Mouse (Mus musculus) CD4-positive helper T cell, adult 2 months (primary cell): ENCODE measurements at regions not wholly inside any gene's neighbourhood (a gene's known extent, or its start where the extent isn't known, plus 50 kb on each side); places are given as distances from the start of the nearest gene placed in this dataset.
A peak's percentile ranks its signal among the peaks of the same experiment; 100 is the strongest.

ENCODE experiments used
- DNase-seq: peaks from one replicate; pipeline ENCODE4 v3.0.0-alpha.2; 2012; ENCODE audit warnings: low read depth, missing footprints, low spot score

DNA sequence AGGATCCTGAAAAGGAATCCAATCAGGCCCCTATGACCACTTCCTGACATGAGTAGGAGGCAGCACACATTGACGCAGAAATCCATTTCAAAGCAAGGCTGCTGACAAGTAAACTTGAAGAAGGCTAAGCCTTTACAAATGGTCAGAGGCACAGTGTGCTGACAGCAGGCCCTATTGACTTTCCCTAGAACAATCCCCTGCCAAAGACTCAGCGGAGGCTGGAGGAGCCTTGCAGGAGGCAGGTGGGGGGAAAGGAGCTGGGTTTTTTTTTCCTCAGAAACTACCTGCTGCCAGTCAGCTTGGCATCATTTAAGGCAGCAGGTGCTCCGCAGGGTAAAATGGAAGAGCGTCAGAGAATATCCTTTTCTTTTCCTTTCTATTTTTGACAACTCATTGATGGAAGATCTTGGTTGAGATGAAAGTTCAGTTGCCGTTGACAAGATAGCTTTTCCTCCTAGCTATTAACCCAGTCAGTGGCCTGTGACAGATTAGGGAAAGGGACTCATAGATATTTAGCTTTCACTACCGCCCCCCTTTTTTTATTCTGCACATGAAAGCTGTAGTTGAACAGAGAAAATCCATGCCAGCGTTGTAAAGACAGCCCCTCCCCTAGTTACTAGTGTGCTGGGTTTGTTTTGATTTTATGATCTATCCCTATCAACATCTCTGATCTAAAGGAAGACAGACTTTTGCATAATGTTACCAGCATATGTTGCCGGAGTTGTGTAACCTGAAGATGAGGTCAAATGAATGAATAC, 210.6 kb downstream of the Csnka2ip start:
- peak; percentile 2 for DNase-seq

DNA sequence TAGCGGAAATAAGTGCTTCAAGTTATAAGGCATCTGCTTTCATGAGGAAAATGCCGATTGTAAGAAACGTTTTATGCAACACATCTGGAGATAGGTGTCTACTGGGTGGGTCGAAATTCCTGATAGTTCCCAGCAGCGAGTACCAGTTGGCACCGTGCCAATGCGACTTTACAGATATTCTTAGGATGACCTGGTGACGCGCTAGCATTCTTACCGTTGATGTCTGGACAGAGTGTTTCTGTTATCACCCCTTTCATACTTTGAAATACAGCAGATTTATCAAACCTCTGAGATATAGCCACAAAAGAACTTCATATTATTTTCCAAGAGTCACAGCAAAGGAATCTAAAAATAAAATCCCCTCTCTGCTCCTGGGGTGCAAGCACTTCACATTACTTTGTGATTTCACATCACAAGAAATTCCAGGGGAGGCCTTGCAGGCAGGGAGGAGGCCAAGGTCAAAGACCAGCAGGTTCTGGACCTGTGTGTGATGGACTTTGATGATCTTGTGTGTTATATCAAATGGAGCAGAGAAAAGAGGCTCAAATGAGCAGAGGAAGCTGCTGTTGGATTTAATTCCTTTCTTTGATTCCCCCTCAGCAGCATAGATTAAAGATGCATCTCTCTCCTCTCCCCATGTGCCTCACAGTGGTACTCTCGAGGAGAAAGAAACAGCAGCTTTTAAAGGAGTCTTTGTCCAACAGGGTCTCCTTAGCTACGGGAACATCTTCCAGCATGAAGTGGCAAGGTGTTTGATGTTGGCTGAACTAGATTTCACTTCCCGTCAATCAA, 233.4 kb downstream of the Csnka2ip start:
- no peak for DNase-seq

DNA sequence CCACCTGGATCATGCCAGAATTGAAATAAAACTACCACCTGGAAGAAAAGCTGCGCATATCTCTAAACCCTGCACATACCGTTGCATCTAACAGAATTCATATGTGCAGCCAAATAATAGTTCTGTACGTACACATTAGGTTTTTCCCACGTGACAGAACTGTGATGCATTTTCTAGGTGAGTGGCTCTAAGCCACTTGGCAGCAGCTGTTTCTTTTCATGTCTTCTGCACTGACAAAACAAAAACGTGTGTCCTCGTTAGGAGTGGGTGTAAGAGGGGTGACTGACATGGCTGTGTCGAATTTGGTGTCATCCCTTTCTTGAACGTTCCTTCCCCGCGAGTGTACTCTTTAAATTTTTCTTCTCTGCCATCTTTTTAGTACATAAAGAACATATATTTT, 254.3 kb downstream of the Csnka2ip start:
- no peak for DNase-seq

DNA sequence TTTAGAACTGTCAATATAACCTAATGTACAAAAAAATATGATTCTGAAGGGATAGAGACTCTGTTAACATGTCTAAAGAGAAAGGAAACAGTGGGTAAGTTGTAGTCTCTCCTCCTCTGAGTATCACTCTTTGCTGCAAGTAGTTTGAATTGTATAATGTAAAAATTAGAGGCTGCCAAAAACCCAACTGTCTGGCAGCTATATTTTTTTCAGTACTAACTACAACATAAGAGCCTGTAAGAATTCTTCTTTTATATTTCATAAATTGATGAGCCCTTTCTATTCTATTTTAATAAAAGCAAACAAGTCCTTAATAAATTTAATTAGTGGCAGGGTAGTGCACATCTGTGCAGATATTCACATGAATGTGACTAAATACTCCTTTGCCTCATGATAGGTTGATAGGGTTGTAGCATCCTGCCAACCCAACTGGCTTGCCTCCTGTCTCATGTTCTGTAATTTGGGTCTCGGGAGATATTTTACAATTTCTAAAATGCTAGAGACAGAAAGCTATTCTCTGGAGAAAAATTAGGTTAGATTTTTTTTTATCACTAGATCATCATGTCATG, 269.2 kb downstream of the Csnka2ip start:
- DNase-seq, result no peak

DNA sequence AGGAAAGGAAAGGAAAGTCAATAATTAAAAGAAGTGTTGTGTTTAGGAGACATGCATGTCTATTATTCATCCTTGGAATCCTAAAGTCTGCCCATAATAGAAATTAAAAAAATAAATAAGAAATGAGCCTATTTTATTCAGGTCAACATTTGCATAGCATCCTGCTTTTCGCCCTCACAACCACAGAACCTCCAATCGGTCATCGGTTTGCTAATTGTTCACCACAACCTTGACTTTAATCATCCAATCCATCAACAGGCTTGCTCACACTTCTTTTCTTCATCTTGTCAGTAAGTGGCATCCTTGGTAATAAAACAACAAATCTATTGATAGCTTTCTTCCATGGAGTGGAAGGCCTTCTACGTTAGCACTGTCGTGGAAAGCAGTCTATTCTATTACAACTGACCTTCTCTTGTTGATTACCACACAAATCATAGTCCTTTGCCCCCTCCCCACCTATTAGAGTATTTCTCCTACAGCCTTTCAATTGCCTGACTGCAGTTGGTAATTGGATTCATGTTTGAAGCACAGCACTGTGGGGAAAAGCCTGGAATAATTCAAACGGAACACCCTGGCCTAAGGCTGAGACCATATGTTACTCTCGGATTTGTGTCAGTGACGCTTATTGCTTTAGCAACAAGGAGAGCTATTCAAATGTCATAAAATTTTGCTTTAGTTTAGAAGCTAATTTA, 269.9 kb downstream of the Csnka2ip start:
- no peak for DNase-seq

DNA sequence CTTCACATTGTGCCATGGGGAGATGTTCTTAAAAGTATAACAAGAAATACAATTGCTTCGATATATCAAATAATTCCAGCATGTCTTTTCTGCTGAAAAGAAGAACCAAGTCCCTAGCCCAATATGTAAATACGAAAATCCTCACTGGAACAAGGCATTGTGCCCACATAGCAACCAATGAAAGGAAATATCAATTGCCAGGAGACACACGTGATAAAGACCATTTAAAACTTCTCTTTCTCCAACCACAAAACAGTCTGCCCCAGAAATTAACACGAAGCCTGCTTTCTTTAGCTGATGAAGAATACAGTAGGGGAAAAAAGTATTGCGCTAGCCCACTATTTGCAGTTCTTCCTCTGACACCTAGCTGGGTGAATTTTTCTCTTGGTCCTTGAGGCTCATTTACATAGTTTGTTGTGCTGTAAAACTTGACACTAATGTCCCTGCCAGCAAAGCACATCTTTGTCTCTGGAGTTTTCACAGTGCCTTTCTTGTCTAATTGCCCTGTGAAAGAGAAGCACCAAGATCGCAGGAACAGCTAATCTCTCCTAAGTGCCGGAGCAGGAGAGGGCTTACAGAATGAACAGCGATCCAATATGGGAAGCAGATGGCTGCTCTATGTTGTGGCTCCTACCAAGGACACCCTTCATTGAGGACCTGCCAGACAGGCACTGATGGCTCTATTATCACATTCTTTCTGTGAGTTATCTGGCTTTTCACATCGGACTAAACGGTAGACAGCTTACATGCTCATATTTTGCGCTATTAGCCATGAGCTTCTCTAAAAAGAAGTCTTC, 272.7 kb downstream of the Csnka2ip start:
- DNase-seq, result no peak

DNA sequence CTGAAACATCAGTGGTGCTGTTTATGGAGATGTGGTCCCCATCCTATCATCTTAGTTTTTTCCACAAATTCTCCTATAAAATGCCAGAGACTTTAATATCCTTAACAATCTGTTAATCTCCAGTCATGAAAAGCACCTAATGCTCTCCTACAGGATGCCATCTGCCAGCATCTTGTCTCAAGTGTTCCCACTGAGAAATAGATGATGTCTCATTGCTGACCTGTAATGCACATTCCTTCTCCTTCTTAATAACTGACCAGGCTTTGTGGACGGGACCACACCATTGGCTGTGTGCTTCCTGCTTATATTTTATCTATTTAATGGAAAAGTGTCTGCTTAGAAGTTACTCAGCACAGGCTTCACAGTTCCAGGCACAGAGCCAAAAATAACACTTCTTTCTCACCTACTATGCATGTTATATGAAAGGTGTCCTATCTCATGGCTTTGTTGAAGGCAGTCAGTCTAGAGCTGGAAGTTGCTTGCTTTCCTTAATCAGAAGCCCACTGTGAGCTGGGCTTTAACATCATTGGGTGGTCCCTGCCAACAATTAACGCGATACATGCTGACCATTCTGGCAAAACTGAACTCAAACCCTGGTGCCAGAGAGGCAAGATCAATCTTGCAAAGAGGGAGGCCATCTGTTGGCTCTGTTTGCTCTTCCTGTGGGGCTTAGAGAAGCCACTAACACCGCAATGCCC, 283.3 kb downstream of the Csnka2ip start:
- no peak for DNase-seq

DNA sequence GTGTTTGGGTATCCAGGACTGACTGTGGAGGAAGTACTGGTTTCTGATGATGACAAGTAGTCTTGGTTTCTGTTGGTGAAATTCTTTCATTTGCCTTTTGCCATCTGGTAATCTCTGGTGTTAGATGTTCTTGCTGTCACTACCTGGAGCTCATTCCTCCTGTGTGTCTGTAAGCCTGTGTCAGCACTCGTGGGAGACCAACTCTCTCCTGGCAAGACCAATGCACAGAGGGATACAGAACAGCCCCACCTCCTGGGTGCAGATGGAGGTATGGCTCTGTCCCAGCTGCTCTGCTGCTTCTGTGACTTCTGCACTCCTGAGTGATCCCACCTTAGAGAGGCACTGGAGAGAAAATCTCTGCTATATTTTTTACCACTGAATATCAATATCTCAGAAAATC, 285.4 kb downstream of the Csnka2ip start:
- no peak for DNase-seq

DNA sequence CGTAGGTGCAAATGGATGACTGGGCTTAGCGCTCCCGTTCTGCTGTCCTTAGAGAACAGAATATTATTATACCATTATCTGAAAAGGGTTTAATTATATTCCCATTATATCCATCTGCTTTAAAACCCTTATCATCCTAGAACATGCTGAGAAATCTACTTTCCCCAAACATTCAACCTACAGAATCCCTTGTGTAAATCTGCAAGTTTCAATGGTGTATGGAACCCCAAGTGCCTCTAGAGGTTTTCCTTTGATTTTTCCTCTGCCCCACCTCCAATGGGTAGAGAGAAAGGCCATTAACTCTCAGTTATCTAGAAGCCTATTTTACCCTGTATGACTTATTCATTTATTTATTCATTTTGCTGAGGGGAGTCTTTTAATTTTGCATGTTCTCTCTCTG, 308.7 kb downstream of the Csnka2ip start:
- no peak for DNase-seq

DNA sequence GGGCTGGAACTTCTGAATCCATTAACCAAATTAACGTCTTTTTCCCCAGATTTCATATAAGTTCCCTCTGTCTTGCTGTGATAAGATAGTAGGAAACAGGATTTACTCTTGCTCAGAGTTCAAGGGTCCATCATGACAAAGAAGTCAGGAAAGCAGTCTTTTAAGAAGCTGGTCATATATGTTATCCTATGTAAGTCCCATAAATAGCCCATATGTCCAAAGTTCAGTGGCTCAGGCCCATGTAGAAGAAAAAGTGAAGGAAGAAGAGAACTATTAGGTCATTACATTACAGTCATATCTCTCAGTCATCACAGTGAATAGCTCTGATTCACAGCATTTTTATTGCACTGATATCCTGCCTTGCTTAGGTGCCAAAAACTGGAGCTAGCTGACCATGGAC, 316.9 kb downstream of the Csnka2ip start:
- DNase-seq, result no peak

DNA sequence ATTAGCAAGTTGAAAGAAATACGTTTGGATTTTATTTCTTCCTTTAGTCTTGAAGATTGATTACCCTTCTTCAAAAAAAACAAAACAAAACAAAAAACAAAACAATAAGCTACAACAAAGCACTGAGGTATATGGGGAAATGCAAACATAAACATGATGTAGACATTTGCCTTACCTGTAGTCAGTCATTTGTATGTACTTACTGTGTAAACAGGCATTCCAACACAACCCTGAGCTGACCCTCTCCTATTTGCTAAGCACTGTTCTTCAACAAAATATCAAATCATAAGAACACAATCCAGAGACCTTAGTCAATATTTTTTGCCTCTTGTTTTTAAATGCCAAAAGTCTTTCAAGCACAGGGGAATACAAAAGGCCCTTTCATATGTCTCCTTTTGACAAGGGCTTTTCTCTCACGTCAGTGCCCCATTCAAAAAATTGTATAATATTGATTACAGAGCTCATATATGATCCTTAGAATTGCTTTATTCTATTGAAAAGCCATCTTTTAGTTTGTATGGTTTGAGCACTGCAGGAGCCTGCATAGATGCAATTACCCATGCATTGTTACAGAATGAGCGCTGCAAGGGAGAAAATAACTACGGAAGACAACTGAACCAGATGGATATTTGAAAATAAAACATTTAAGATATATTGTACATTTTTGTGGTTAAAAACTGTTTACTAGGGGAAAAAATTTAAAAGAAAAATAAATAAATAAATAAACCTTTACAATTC, 326.2 kb downstream of the Csnka2ip start:
- DNase-seq, result no peak

DNA sequence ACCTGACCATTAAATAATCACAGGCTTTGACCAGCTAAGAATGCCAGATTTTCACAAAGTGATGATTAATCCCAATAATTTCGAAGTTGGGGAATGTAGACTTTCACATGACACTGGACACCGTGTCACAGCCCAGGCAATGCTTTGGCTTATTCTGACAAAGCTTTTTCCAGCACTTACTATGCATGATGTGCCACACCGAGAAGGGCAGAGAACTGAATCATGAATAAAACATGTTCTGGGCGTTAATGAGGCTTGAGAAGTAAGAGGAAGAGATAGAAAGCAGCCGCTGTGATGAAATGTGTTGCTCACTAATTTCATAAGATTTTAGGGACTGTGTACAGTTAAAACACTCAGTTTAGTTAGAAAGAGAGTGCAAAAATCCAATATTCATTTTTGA, 326.8 kb downstream of the Csnka2ip start:
- no peak for DNase-seq

DNA sequence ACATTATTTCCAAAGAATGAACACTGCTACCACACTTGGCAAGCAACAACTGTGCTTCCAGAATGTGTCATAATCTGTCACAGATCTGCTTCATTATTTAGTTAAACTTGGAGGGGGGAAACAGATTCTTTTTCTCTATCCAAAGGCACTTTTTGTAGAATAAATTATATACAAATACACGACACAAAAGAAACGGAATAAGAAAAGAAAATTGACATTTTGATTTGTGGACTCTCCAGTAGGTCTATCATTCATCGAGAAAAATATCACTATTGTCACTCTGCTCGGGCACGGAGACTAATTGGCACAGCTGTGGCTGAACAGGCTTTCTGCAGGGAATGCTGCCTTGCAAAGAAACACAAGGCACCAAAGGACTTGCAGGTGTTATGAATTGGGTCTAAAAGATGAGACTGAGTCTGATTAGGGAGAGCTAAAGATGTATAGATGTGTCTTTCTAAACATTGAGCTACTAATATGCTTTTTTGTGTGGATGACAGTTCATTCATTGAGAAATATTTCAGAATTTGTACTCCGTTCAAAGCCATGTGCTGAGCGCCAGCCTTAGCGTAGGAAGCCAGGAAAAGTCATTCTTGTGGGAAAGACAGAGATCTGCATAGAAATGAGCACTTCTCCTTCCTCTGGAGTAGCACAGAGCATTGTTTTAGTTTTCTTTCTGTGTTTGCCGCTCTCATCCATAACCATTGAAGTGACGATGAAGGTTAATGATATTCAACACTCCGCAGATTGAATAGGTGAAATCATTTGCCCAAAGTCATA, 337.1 kb downstream of the Csnka2ip start:
- no peak for DNase-seq

DNA sequence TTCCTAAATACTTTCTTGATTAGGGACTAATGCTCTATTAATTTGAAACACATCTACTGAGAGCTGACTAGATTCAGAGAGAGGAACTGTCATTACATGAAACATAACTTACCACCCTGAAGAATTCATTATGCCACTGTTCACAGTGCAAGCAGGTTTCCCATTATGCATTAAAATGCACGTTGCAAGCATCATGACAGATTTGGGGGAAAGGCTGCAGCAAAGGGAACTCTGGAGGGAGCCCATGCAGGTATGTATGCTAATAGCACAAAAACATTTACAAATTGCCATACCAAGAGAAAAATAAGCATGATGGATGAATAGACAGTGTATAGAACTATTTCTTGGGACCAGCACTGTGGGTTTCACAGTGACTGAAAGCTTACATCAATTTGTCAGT, 351.1 kb downstream of the Csnka2ip start:
- no peak for DNase-seq

DNA sequence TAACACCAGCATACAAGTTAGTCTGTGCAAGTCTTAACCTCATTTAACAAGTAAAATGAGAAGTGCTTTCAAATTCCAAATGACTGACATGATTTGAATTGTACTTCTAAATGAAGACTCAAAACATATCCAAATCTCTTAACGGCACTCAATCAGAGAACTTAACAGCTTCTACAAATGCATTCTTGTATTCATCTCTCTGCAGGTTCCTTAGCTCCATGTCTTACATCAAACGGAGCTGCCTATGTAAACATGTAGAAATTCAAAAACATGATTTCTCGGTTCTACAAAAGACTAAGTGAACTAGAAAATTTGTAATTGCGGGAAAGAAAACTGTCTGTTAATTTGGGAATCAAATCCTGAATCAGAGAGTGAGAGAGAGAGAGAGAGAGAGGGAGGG, 353.5 kb downstream of the Csnka2ip start:
- DNase-seq, result no peak

DNA sequence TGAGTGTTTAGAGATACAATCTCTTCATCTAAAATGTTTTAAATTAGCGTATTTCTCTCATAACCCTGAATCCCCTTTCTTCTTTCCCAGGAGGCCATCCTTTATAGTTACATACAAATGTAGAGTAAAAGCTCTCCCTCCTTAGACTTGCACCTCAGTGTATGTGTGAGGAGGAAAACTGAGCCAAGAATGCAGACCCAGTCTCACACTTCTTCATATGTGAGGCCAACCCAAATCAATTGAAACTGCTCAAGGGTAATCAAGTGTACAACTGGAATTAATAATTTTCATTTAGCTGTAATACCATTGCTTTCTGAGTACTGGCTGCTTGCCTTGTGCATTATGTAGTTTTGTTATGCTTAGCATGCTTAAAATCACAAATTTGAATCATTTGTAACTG, 356.3 kb downstream of the Csnka2ip start:
- no peak for DNase-seq

DNA sequence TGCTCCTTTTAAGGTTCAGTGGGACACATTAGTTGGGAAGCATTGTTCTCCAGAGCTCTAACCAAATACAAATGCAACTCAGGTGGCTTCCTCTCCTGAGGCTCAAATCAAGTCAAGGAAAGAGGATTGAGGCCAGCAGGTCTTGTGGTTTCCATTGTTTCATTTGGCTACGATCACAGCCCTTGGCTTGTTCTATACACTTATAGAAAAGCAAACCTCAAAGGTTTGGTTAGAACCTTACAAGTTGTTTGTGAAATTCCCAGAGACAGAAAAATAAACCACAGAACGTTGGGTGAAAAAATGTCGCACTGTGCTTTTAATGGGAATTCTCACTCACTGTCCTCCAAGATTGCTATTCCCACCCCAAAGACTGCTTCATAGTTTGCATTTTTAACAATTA, 360.4 kb upstream of the Epha3 start:
- DNase-seq, result no peak

DNA sequence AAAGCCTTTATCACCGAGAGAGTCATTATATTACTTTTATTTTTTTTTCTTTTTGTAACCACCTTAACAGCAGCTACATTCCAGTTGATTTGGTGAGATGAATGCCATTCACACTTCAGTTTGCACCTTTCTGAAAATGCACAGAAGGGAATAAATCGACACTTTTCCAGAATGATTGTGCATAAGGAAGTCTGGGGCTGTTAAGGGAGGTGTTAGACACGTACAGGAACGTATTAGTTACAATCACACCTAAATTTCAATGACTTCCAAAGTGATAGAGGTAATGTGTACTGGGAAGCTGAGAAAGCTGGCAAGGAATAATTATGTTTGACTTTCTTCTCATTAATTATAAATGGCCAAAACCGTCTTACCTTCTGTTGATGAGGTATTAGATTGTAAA, 352.7 kb upstream of the Epha3 start:
- DNase-seq, result no peak

DNA sequence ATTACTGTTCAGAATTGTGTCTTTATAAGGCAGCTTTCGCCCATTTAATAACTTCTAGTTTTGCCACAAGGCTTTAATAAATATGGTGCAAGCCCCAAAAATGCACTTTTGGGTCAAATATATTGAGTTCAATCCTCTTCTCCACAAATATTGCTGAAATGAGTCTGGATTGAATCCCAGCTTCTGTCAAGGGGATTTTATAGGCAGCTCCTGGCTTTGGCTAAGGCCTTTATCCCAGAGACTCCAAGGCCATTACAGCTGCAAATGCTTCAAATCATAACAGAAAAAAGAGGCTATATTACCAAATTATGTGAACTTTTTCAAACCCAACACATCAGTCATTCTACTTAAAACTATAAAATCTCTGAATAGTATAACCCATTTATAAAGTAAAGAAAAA, 347.9 kb upstream of the Epha3 start:
- no peak for DNase-seq
